In the genomic region with DNA sequence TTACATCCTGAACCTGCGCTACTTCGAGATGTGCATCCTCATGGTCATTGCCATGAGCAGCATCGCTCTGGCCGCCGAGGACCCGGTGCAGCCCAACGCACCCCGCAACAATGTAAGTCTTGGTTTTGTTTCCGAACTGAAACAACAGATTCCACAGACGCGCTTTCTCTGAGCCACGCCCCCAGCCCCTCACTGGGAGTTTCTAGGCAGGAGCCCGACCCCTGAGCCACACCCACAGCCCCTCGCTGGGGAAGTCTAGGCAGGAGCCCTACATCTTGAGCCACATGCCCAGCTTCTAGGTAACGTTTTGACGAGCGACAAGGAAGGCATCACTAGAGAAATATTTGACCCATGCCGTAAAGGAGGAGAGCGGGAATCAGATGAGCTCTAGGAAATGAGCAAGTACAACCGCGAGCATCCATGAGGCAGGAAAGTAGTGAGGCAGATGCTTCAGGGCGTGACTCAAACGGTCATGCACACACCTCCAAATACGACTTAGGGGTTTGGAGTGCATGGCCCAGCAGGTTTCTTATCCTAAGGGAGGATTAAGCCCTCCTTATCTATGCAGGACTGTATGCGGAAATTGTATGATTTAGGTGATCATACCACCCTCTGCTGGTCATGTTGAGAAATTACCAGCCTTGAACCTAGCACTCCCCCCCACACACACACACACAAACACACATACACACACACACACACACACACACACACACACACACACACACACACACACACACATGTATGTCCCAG, we compare ENCODE assay signal across 9 mouse cellular contexts.
A peak's percentile ranks its signal among the peaks of the same experiment; 100 is the strongest.
DNase-seq lines count a peak whose midpoint lies in the region; ATAC-seq and TF ChIP-seq lines count a peak whose summit lies in the region.
"Had no signal": no experiment of that assay in that cellular context is flagged by ENCODE, and none has a peak within 500 bp of the region (broad histone marks: within the 10 kb centered on the region; RNA-seq: fewer than 3 reads in every experiment).

No protein-coding gene starts in this region.

- no peak for TF ChIP-seq POLR2A in heart, adult 2 months (IDR thresholded peaks at IDR 0.05; ENCODE audit: insufficient read depth, low read depth, low read length)

- peak; percentile 47 for TF ChIP-seq CTCF in heart, adult 2 months (IDR thresholded peaks at IDR 0.05)
- TF ChIP-seq CTCF in intestine, postnatal 0 days (IDR thresholded peaks at IDR 0.05; ENCODE audit: low read depth), result peak; percentile 58

- no peak overlapping the region for H3K4me3 ChIP-seq in heart, adult 2 months
- H3K4me3 ChIP-seq in intestine, postnatal 0 days (ENCODE audit: low read depth, low read length), result no peak overlapping the region
- H3K4me3 ChIP-seq: myocyte had no signal

- intact Hi-C loops in heart, adult 2 months (cut with DNase I), result loop anchor here (1.0 kb wide), 1 partner anchor 207 kb away; no protein-coding TSS in a partner anchor

- ATAC-seq in intestine, postnatal 0 days, result no peak

- 33% methylated on average over 25 of the region's 25 CpGs for whole genome bisulfite sequencing in heart, adult 2 months
- WGBS in intestine, postnatal 0 days, result 40% methylated on average over 25 of the region's 25 CpGs

- no peaks in the 10 kb centered on the region for H3K27me3 ChIP-seq in heart, adult 2 months (ENCODE audit: control insufficient read depth, insufficient read depth, low read length)
- H3K27me3 ChIP-seq in intestine, postnatal 0 days (replicated peaks; ENCODE audit: control insufficient read depth, insufficient read depth, low read length), result no peaks in the 10 kb centered on the region

- no peaks in the 10 kb centered on the region for H3K36me3 ChIP-seq in heart, adult 2 months (ENCODE audit: control insufficient read depth, insufficient read depth, low read length)
- H3K36me3 ChIP-seq in intestine, postnatal 0 days (ENCODE audit: control insufficient read depth, insufficient read depth), result no peaks in the 10 kb centered on the region

- H3K27ac ChIP-seq in heart, adult 2 months, result no peak overlapping the region
- H3K27ac ChIP-seq in intestine, postnatal 0 days (ENCODE audit: low read depth, low read length), result no peak overlapping the region

- no peaks in the 10 kb centered on the region for H3K4me1 ChIP-seq in heart, adult 2 months (ENCODE audit: control insufficient read depth, insufficient read depth, low read length)
- no peaks in the 10 kb centered on the region for H3K4me1 ChIP-seq in intestine, postnatal 0 days (replicated peaks; ENCODE audit: control insufficient read depth, insufficient read depth, low read length)

- H3K4me2 ChIP-seq in intestine, postnatal 0 days (replicated peaks; ENCODE audit: low read depth), result peak overlapping the region; percentile 24; the same call in 1 of the 2 replicates

- no peak for TF ChIP-seq EP300 in heart, adult 2 months (IDR thresholded peaks at IDR 0.05; ENCODE audit: insufficient read depth, low read depth, low read length)

- no peak for DNase-seq in heart, adult 2 months
- DNase-seq in heart, adult 9 months (ENCODE audit: low spot score in 2 of 2), result no peak
- peak; percentile 51 for DNase-seq in 3T3-L1 (ENCODE audit: low read depth, low spot score)
- DNase-seq in ZHBTc4 (ENCODE audit: low read depth, low spot score), result peak; percentile 61
- DNase-seq in frontal cortex, postnatal 36 days (ENCODE audit: low spot score in 2 of 2), result no peak
- DNase-seq in thymus, postnatal 36 days, result no peak
- DNase-seq in gastrocnemius, postnatal 10 days, result no peak

- H3K9ac ChIP-seq in heart, adult 2 months (ENCODE audit: low read depth, low read length), result no peak overlapping the region
- no peak overlapping the region for H3K9ac ChIP-seq in intestine, postnatal 0 days (ENCODE audit: low read depth, low read length)

- H3K79me2 ChIP-seq in heart, adult 2 months (replicated peaks; ENCODE audit: control insufficient read depth, insufficient read depth, low read length), result no peaks in the 10 kb centered on the region

- H3K9me3 ChIP-seq in intestine, postnatal 0 days (ENCODE audit: control insufficient read depth), result no peaks in the 10 kb centered on the region

Comparison
In these comparisons a context has a peak if more than half of its experiments do, and no peak if none do; other contexts are left out.
1. DNase-seq: peak in 3T3-L1 (single experiment) and ZHBTc4 (single experiment); none in heart, adult 2 months (0 of 2), heart, adult 9 months (0 of 2), frontal cortex, postnatal 36 days (0 of 2), thymus, postnatal 36 days (0 of 2) and gastrocnemius, postnatal 10 days (single experiment).